Mouse (Mus musculus) midbrain, embryonic 12.5 days (tissue): ENCODE measurements at regions not wholly inside any gene's neighbourhood (a gene's known extent, or its start where the extent isn't known, plus 50 kb on each side); places are given as distances from the start of the nearest gene placed in this dataset.

Source experiments
- ATAC-seq: fragments of 200-750 bp; cut with Nextera tagmentation; 2 replicates; pipeline ENCODE4 v1.8.0; 2017; ENCODE audit warnings: low read depth, moderate TSS enrichment, moderate library complexity; ENCODE audit not compliant: low FRiP score
- H3K27ac ChIP-seq: fragments of 300-500 bp; sonication (generic); replicated peaks from 2 replicates; pipeline ENCODE4 v1.5.1; 2016; ENCODE audit warnings: mild to moderate bottlenecking
- H3K27me3 ChIP-seq: fragments of 300-500 bp; sonication (generic); 2 replicates; pipeline ENCODE4 v1.6.1; 2016; ENCODE audit warnings: mild to moderate bottlenecking
- H3K36me3 ChIP-seq: fragments of 300-500 bp; sonication (generic); 2 replicates; pipeline ENCODE4 v1.6.1; 2016
- H3K4me1 ChIP-seq: fragments of 300-500 bp; sonication (generic); 2 replicates; pipeline ENCODE4 v1.6.1; 2016
- H3K4me2 ChIP-seq: fragments of 300-500 bp; sonication (generic); replicated peaks from 2 replicates; pipeline ENCODE4 v1.6.1; 2016; ENCODE audit warnings: mild to moderate bottlenecking, moderate library complexity
- H3K4me3 ChIP-seq: fragments of 300-500 bp; sonication (generic); 2 replicates; pipeline ENCODE4 v1.5.1; 2016; ENCODE audit warnings: mild to moderate bottlenecking
- H3K9ac ChIP-seq: fragments of 300-500 bp; sonication (generic); replicated peaks from 2 replicates; pipeline ENCODE4 v1.6.1; 2016; ENCODE audit warnings: mild to moderate bottlenecking, moderate library complexity
- H3K9me3 ChIP-seq: fragments of 300-500 bp; sonication (generic); 2 replicates; pipeline ENCODE4 v1.6.1; 2016; ENCODE audit warnings: mild to moderate bottlenecking
- WGBS: fragments of 180-500 bp; shearing (Covaris S2); methylation state at CpG from one replicate; pipeline ENCODE4 v1.1.7; 2016; 5-methylcytosine and 5-hydroxymethylcytosine counted together

GRCm38 (mm10) chr13:79057424-79057823, 857.9 kb upstream of the Nr2f1 start:
- Histone ChIP-seq H3K27ac (no peak overlapping the region), H3K4me1 (no peaks in the 10 kb centered on the region), H3K4me2 (no peak overlapping the region), H3K27me3 (no peaks in the 10 kb centered on the region), H3K4me3 (no peak overlapping the region), H3K36me3 (no peaks in the 10 kb centered on the region), H3K9me3 (no peaks in the 10 kb centered on the region), H3K9ac (no peak overlapping the region)
- WGBS = 100% methylated on average over 1 of the region's 1 CpGs
- no peak for ATAC-seq

GRCm38 (mm10) chr13:79054481-79054880, 854.9 kb upstream of the Nr2f1 start:
- Histone ChIP-seq H3K9me3 (no peaks in the 10 kb centered on the region), H3K4me2 (no peak overlapping the region), H3K27ac (no peak overlapping the region), H3K4me1 (no peaks in the 10 kb centered on the region), H3K36me3 (no peaks in the 10 kb centered on the region), H3K27me3 (no peaks in the 10 kb centered on the region), H3K9ac (no peak overlapping the region), H3K4me3 (no peak overlapping the region)
- ATAC-seq = no peak

- no peaks in the 10 kb centered on the region for H3K9me3 ChIP-seq
- WGBS = 91% methylated on average over 1 of the region's 1 CpGs
- H3K36me3 ChIP-seq = no peaks in the 10 kb centered on the region
- no peak overlapping the region for H3K9ac ChIP-seq
- no peaks in the 10 kb centered on the region for H3K4me1 ChIP-seq
- no peak for ATAC-seq
- no peak overlapping the region for H3K4me2 ChIP-seq
- H3K4me3 ChIP-seq = no peak overlapping the region
- no peaks in the 10 kb centered on the region for H3K27me3 ChIP-seq
- H3K27ac ChIP-seq = no peak overlapping the region
These were observed 853.9 kb upstream of the Nr2f1 start for GRCm38 (mm10) chr13:79053428-79053827.

- Histone ChIP-seq H3K36me3 (no peaks in the 10 kb centered on the region), H3K27ac (no peak overlapping the region), H3K4me2 (no peak overlapping the region), H3K9ac (no peak overlapping the region), H3K9me3 (no peaks in the 10 kb centered on the region), H3K4me3 (no peak overlapping the region), H3K4me1 (no peaks in the 10 kb centered on the region), H3K27me3 (no peaks in the 10 kb centered on the region)
- ATAC-seq = no peak
- WGBS = 26% methylated on average over 1 of the region's 1 CpGs
These were observed 847.7 kb upstream of the Nr2f1 start for GRCm38 (mm10) chr13:79047240-79047639.

GRCm38 (mm10) chr13:79044657-79045056, 845.1 kb upstream of the Nr2f1 start:
- H3K4me3 ChIP-seq = no peak overlapping the region
- H3K36me3 ChIP-seq = no peaks in the 10 kb centered on the region
- 54% methylated on average over 5 of the region's 5 CpGs for WGBS
- H3K4me1 ChIP-seq = no peaks in the 10 kb centered on the region
- no peak overlapping the region for H3K27ac ChIP-seq
- no peak for ATAC-seq
- H3K9me3 ChIP-seq = no peaks in the 10 kb centered on the region
- no peak overlapping the region for H3K9ac ChIP-seq
- no peaks in the 10 kb centered on the region for H3K27me3 ChIP-seq
- no peak overlapping the region for H3K4me2 ChIP-seq

- Histone ChIP-seq H3K27ac (no peak overlapping the region), H3K4me3 (no peak overlapping the region), H3K4me2 (no peak overlapping the region), H3K27me3 (no peaks in the 10 kb centered on the region), H3K9ac (no peak overlapping the region), H3K36me3 (no peaks in the 10 kb centered on the region), H3K9me3 (no peaks in the 10 kb centered on the region), H3K4me1 (no peaks in the 10 kb centered on the region)
- no peak for ATAC-seq
These were observed 838.3 kb upstream of the Nr2f1 start for GRCm38 (mm10) chr13:79037883-79038282.

- ATAC-seq = no peak
- Histone ChIP-seq H3K27me3 (no peaks in the 10 kb centered on the region), H3K27ac (no peak overlapping the region), H3K9me3 (no peaks in the 10 kb centered on the region), H3K4me1 (no peaks in the 10 kb centered on the region), H3K4me2 (no peak overlapping the region), H3K9ac (no peak overlapping the region), H3K36me3 (no peaks in the 10 kb centered on the region), H3K4me3 (no peak overlapping the region)
- 73% methylated on average over 2 of the region's 2 CpGs for WGBS
These were observed 835.7 kb upstream of the Nr2f1 start for GRCm38 (mm10) chr13:79035276-79035675.

GRCm38 (mm10) chr13:79029974-79030373, 830.4 kb upstream of the Nr2f1 start:
- H3K27ac ChIP-seq = no peak overlapping the region
- no peaks in the 10 kb centered on the region for H3K9me3 ChIP-seq
- H3K4me2 ChIP-seq = no peak overlapping the region
- no peaks in the 10 kb centered on the region for H3K27me3 ChIP-seq
- H3K9ac ChIP-seq = no peak overlapping the region
- no peaks in the 10 kb centered on the region for H3K36me3 ChIP-seq
- no peak overlapping the region for H3K4me3 ChIP-seq
- no peak for ATAC-seq
- H3K4me1 ChIP-seq = peaks cover 2% of the 10 kb centered on the region; the same call in 1 of the 2 replicates

GRCm38 (mm10) chr13:79027877-79028760, 828.6 kb upstream of the Nr2f1 start:
- no peaks in the 10 kb centered on the region for H3K36me3 ChIP-seq
- no peak overlapping the region for H3K4me2 ChIP-seq
- peaks cover 2% of the 10 kb centered on the region; the same call in 1 of the 2 replicates for H3K4me1 ChIP-seq
- H3K9me3 ChIP-seq = no peaks in the 10 kb centered on the region
- WGBS = 50% methylated on average over 4 of the region's 4 CpGs
- H3K4me3 ChIP-seq = no peak overlapping the region
- H3K9ac ChIP-seq = no peak overlapping the region
- ATAC-seq = 0 out of 2 replicates have a peak, but pooled peaks have one; percentile 47
- H3K27ac ChIP-seq = no peak overlapping the region
- no peaks in the 10 kb centered on the region for H3K27me3 ChIP-seq

GRCm38 (mm10) chr13:79025645-79026044, 826.1 kb upstream of the Nr2f1 start:
- ATAC-seq = peak; percentile 53; the same call in 1 of the 2 replicates
- 19% methylated on average over 1 of the region's 1 CpGs for WGBS

GRCm38 (mm10) chr13:79018051-79018450, 818.5 kb upstream of the Nr2f1 start:
- Histone ChIP-seq H3K4me1 (no peaks in the 10 kb centered on the region), H3K36me3 (no peaks in the 10 kb centered on the region), H3K4me2 (no peak overlapping the region), H3K9ac (no peak overlapping the region), H3K27me3 (no peaks in the 10 kb centered on the region), H3K4me3 (no peak overlapping the region), H3K9me3 (no peaks in the 10 kb centered on the region), H3K27ac (no peak overlapping the region)
- no peak for ATAC-seq
- 91% methylated on average over 2 of the region's 2 CpGs for WGBS

More at GRCm38 (mm10) chr13:79025645-79026044, 826.1 kb upstream of the Nr2f1 start:
- Histone ChIP-seq H3K4me1 (peaks cover 2% of the 10 kb centered on the region; the same call in 1 of the 2 replicates), H3K36me3 (no peaks in the 10 kb centered on the region), H3K4me3 (no peak overlapping the region), H3K27ac (no peak overlapping the region), H3K27me3 (no peaks in the 10 kb centered on the region), H3K9me3 (no peaks in the 10 kb centered on the region), H3K9ac (no peak overlapping the region), H3K4me2 (no peak overlapping the region)

GRCm38 (mm10) chr13:79003313-79003712, 803.8 kb upstream of the Nr2f1 start:
- ATAC-seq = no peak
- no peak overlapping the region for H3K27ac ChIP-seq
- no peaks in the 10 kb centered on the region for H3K9me3 ChIP-seq
- no peaks in the 10 kb centered on the region for H3K27me3 ChIP-seq
- H3K9ac ChIP-seq = no peak overlapping the region
- no peak overlapping the region for H3K4me2 ChIP-seq
- 81% methylated on average over 1 of the region's 1 CpGs for WGBS
- no peak overlapping the region for H3K4me3 ChIP-seq
- H3K4me1 ChIP-seq = no peaks in the 10 kb centered on the region
- no peaks in the 10 kb centered on the region for H3K36me3 ChIP-seq

GRCm38 (mm10) chr13:78998855-78999254, 799.3 kb upstream of the Nr2f1 start:
- H3K36me3 ChIP-seq = no peaks in the 10 kb centered on the region
- no peaks in the 10 kb centered on the region for H3K4me1 ChIP-seq
- peak; percentile 49; the same call in 1 of the 2 replicates for ATAC-seq
- no peak overlapping the region for H3K4me2 ChIP-seq
- WGBS = 50% methylated on average over 2 of the region's 2 CpGs
- no peak overlapping the region for H3K9ac ChIP-seq
- H3K9me3 ChIP-seq = no peaks in the 10 kb centered on the region
- H3K4me3 ChIP-seq = no peak overlapping the region
- H3K27me3 ChIP-seq = no peaks in the 10 kb centered on the region
- no peak overlapping the region for H3K27ac ChIP-seq
